Mouse (Mus musculus) spleen, postnatal 36 days (tissue): ENCODE measurements around the gene Tlr9.
A peak's percentile ranks its signal among the peaks of the same experiment; 100 is the strongest.

Experiments
- DNase-seq, 2 experiments: peaks; one replicate each; pipeline ENCODE4 v3.0.0; 2022; ENCODE audit warnings: low spot score in 2 of 2, mixed read lengths in 1 of 2

The Tlr9 gene

DNA sequence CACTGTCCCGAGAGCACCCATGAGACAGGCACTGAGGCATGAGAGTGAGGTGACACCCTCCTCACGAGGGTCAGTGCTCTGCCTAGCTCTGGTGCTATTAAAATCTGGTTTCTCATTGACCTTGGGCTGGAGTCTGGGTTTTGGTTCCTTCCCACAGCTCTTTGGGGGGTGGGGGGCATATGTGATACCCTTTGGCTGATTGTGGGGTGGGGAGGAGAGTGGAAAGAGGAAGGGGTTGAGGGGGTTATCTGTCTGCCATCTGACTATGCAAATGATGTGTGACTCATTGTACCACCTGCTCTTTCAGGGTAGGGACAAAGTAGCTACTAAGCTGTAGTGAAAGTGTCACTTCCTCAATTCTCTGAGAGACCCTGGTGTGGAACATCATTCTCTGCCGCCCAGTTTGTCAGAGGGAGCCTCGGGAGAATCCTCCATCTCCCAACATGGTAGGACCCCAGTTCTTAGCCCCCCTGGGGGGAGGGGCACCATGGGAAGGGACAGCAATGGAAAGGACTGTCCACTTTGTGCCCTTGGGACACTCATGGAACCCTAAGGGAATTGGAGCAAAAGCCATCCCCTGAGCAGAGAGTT lies at the start of gene Tlr9:
TSS of gene Tlr9 (plus strand) at position 338 of the 591 bp plus-strand sequence.
- DNase-seq = peak; percentile 85 to 89

DNA sequence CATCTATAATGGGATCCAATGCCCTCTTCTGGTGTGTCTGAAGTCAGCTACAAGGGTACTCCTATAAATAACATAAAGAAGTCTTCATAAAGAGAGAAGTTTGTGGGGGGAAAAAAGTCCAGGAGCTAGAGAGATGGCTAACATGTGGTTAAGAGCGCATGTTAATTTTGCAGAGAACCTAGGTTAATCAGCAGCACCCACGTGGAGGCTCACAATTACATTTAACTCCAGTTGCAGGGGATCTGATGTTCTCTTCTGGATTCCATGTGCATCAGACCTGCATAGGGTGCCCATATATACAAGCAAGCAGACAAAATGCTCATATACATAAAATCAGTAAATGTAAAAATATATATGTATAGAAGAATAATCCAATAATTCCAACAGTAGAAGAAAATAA lies 49.0 kb upstream of the Tlr9 start:
- no peak for DNase-seq

DNA sequence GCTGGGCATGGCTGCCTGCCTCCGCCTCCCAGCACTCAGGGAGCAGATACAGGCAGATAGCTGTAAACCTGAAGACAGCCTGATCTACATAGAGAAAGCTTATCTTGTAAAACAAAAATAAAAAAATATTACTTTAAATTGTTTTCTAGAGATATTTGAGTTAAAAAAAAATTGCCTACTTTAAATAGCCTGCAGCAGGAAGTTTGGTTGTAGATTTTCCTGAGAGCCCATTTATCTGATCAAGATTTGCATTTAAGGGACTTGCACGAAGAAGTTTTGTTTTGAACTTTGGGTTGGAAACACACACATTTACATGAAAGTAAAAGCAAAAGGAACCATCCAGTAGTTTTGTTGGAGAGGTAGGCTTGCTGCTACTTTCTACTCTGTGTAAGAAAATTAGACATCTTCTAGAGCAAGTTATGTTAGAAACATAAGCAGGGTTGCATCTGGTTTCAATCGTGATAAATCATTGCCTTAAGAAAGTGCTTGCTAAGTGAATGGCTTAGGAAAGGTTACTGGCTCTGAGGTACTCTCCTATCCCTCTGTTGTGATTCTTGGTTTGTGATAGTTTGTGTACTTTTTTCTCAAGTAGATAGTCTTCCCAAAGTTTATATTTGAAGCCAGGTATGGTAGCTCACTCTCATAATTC lies 46.7 kb upstream of the Tlr9 start:
- DNase-seq = no peak

DNA sequence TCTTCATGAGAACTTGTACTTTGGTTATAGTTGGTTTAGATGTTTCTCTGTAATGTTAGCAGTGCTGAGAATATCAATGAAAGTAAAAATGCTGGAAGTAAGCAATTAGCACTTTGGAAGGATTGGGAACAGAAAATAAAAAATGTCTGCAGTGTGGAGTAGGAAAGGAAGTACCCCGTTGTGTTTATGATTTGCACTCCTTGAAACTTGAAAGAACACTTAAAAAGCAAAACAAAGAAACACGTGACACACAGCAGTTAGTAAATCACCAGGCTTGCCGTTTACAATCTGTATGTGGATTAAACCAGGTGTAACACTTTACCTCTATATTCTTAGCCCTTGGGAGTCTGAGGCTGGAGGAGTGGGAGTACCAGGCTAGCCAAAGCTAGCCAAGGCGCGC lies 45.6 kb upstream of the Tlr9 start:
- no peak for DNase-seq

DNA sequence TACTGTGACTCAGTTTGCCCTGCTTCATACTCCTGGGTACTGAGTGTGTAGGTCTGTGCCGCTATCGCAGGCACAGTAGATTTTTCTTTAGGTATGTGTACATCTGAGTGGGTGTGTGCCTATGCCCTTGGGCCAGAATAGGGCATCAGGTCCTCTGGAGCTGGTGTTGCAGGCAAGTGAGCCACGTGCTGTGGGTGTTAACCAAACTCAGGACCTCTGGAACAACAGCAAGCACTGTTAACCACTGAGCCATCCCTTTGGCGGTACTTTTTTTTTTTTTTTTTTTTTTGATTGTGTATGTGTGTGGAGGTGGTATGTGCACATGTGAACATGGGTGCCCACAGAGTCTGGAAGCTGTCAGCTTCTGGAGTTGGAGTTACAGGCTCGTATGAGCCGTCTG lies 44.6 kb upstream of the Tlr9 start:
- no peak for DNase-seq

DNA sequence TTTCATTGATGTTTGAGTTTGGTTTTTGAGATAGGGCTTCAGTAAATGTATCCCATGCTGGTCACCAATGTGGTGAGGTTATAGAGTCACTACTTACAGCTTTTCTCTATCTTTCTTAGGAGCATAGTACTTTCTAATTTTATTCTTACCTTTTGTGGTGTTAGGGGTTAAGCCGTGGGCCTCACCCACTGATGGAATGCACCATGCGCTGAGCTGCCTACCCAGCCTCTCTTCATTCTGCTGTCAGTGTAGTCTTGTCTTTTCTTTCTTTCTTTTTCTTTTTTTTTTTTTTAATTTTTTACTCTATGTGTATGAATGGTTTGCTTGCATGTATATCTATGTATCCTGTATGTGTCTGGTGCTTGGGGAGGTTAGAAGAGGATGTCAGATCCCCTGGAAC lies 42.9 kb upstream of the Tlr9 start:
- DNase-seq = no peak

DNA sequence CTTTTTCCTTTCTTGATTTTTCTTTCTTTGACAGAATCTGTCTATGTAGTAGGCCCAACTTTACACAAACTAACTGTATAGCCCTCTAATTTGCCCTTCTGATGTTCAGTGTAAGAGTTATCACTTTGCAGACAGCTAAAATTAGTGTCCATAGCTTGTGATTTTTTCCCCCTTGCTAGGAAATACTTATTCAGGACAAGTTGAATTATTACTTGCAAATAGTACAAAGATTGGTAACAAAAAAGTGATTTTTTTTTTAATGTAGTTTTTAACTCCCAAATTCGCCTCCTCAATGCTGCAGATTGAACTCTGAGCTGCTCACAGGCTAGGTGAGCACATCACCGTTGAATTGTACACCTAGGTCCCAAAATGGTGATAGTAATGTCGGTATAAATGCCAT lies 42.4 kb upstream of the Tlr9 start:
- DNase-seq = no peak

DNA sequence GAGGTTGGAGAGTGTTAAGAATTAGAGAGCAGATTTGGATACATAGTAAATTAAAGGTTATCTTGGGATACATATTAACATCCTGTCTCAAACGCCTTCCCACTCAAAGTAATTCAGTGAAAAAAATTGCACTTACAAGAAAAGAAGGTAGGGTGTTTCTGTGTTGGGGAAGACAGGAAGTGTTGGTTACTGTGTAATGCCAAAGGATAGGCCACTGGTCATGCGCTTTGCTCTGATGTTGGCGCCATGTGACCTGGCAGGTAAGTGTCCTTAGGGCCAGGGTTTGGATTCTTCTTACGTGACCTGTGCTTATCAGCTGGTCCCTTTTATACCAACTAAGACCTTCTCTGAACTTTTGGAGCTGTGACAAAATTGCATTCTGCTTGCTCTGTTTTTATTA lies 40.3 kb upstream of the Tlr9 start:
- no peak for DNase-seq

DNA sequence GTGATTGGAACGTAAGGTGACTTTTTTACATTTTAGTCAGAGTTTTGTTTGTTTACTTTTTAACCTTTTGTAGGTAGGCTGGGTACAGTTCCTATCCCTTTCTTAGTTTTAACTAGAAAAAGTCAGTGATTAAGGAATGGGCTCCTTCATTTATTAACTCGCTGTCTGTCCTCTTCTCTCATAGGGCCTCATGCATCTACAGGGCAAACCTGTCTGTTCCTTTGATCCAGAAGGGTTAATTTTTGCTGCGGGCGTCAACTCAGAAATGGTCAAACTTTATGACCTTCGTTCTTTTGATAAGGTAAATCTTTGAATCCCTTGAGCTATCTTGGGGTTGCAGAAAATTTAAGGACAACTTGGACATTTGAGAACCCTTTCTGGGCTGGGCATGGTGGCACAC lies 38.4 kb upstream of the Tlr9 start:
- no peak for DNase-seq

DNA sequence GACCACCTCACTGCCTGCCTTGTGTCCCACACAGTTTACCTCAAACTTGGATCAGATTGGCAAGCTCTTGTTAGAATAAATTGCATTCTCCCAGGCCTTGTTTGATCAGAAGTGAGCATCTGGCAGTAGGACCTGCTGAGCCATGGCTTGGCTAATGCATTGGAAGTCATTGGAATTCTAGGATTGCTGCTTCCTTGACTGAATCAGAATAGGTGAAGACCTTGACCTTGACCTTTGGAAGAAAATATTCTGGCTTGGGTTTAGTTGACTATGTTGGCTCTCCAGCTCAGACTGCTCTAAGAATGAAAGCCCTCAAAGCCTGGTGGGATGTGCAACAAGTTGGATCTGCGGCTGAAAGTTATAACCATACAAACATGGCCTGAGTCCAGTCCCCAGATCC lies 31.0 kb upstream of the Tlr9 start:
- DNase-seq = no peak

DNA sequence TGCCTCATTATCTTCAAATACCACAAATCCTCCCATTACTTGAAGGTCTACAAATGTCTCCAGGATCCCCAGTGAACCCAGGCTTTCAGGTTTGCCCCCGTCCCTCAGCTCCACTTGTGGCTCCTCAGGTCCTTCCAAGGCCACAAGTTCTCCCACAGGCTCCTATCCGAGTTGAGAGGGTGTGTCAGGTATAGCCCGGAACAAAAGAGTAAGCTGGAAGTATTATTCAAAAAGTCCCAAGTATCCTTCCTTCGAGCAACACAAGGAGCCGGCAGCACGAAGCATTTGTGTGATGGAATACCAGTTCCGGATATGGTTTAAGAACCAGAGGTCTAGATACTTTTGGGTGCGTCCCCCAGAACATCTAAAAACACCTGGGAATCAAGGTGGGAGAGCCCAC lies 30.4 kb upstream of the Tlr9 start:
- DNase-seq = no peak

DNA sequence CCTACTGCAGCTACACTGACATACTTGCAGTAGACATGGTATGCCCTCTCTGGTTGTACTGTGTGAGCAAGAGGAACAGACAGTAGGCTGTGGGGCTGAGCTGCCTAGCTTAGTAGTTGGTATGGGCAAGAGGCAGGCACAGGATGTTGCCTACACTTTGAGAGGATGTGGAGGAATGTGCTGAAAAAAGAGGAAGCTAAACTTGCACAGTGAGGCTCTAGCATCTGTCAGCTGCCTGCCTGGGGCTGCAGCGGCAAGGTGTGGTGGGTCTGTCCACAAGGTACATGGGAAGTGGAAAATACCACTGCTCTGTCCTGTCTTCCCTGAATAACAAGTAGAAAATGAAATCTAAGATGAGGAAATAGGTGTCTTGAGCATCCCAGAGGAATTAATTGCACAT lies 29.4 kb upstream of the Tlr9 start:
- DNase-seq = peak; percentile 73 to 74

DNA sequence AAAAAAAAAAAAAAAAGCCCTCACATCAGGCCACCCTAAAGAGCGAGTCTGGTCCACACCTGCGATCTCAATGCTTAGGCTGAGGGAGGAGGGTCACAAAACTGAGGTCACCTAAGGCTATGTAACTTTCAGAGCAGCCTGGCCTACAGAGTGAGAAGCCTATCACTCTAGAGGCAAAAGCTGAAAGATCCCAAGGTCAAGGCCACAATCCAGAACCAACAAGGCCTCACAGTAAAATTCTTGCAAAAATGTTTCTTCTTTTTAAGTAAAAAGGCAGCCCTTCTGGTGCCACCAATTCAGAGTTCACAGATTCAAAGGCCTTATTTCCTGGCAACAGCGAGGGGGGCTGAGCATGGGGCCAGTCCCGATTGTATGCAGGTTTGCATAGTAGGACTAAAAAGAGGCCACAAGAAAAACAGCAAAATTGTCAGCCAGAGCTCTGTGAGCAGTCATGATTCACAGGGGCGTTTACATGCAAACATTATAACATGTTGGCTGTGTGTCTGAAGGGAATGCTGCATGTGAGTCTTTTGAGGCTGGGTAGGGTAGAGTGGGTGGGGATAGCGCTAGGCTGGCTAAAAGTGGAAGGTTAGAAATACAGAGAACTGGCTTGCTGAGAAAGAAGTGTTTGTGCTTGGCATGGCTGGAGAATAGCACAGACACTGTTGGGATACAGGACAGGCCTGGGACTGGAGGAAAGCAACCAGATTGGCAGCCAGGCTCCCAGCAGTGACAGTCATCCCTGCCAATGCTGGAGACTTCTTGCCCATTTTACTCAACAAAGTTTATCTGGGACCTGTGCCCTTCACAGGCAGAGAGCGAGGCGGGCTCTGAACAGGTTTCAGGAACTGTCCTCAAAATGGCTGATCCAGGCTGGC lies 28.2 kb upstream of the Tlr9 start:
- DNase-seq = no peak

DNA sequence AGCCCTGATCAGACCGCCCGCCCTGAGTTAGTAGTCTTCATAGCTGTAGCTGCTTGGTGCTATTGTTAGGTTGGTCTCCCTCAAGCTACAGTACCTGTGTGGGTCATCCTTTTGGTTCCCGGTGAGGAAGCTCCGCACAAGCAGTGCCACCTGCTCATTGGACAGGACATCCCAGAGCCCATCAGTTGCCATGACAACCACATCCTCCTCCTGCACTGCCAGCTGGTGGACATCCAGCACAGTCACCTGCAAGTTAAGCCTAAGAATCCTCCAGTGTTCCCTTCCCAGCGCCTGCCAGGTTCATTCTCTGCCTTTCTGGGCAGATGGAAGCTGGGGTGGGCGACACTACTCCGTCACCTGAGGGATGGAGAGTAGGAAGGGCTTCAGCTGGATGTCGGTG lies 26.7 kb upstream of the Tlr9 start:
- no peak for DNase-seq

DNA sequence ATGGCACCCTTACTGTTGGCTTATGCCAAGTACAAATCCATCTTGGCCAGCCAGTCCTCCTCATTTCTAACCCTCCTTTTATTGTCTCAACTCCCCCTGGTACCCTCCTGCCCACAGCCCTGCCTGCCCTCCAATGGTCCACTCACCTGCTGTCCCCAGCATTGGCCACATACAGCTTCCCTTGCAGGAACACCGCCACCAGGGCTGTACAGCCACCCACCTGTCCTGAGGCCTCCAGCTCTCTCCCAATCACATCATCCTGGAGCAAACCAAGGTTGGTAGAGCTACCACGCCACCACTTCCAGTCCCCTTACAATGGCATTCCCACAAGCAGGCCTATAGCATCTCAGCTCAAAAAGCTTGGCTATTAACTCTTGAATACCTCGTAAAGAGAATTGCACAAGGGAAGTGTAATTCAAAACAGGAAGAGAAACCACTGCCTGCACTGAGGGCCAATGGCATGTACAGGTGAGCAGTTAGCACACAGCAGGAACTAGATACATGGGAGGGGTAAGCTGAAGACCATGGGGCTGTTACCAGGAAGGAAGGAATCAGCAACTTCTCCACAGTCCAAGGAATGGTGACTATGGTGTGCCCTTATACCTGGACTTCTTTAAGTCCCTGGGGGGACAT lies 25.2 kb upstream of the Tlr9 start:
- DNase-seq = peak; percentile 54 to 65

DNA sequence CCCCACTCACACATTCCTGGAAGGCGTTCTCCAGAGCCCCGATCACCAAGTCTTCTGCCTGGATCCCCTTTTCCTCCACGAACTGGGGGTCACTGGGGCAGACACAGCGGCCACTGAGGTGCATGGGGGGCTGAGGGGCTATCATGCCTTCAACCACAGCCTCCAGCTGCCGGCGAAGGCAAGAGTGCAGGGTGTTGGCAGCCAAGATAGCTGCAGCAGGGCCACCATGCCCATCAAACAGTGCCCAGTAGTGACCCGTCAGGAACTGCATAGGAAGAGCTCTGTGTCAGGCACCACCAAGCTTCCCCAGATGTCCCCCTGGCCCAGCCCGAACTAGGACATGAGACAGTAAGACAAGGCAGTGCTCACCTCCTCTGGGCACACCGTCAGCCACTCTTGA lies 24.7 kb upstream of the Tlr9 start:
- no peak for DNase-seq

DNA sequence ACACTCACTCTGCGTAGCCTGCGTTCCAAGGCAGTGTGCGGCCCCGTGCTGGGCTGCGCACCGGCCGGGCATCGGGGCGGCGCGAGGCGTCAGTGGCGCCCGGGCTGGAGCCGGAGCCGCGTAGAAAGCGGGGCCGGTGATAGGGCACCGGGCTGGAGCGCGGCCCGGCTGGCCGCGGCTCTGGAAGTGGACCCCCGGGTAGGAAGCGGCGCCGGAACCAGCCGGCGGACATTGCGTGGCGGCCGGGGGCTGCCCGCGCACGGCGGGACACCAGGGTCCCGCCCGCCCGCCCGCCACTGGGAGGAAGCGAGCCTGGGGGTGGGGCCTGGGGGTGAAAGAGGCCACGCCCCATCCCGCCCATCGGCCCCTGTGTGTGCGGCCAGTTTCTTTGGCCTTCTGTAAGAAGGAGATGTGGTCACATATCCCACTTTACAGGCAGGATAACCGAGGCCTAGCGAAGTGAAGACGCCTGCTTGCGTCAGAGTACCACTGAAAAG lies 23.4 kb upstream of the Tlr9 start:
- peak; percentile 80 for DNase-seq

DNA sequence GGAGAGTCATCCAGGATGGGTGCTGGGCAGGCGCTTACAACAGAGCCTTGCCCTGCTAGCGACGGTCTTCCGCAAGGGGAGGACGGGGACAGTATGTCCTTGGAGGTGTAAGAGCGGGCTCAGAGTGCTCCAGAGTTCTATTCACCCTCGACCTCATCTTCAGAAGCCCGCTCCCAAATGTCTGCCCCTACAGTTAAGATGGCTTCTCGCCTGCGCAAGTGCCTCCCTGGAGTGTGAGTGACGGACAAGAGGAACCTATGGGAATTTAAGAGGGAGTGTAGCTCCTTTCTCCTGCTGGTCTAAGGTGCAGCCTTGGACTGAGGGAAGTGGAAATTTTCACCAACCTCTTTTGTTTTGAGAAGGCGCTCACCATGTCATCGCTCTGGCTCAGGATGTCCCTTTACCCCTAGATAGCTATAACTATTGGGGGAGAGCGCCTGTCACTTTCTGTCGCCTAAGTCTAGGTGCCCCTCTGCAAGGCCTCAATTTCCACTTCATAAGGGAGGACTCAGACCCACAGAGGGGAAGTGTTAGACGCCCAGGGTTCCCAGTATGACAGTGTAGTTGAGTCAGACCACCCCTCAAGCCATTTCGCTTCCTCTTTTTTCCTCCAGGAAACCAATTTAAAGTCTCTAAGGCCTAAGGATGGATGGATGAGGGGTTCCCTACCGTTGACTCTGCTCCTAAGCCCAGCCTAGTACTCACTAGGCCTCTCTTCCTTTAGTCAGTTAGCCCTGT lies 22.7 kb upstream of the Tlr9 start, which contains the start of gene Ppm1m:
TSS of gene Ppm1m (minus strand) at position 212 of the 738 bp plus-strand sequence.
- DNase-seq = no peak

DNA sequence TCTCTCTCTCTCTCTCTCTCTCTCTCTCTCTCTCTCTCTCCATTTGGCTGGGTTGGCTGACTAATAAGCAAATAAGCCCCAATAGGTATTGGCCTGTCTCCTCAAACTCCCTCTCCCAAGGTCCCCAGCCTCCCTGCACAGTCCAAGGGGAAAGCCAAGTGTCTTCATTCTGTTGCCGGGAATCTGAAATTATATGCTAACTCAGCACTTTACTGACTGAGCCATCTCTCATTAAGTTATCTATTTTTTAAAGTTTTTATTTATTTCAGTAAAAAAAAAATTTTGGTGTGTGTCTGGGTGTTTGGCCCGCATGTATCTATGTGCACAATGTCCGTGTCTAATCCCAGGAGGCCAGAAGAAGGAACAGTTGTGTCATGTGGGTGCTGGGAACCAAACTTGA lies 20.5 kb upstream of the Tlr9 start:
- DNase-seq = no peak

DNA sequence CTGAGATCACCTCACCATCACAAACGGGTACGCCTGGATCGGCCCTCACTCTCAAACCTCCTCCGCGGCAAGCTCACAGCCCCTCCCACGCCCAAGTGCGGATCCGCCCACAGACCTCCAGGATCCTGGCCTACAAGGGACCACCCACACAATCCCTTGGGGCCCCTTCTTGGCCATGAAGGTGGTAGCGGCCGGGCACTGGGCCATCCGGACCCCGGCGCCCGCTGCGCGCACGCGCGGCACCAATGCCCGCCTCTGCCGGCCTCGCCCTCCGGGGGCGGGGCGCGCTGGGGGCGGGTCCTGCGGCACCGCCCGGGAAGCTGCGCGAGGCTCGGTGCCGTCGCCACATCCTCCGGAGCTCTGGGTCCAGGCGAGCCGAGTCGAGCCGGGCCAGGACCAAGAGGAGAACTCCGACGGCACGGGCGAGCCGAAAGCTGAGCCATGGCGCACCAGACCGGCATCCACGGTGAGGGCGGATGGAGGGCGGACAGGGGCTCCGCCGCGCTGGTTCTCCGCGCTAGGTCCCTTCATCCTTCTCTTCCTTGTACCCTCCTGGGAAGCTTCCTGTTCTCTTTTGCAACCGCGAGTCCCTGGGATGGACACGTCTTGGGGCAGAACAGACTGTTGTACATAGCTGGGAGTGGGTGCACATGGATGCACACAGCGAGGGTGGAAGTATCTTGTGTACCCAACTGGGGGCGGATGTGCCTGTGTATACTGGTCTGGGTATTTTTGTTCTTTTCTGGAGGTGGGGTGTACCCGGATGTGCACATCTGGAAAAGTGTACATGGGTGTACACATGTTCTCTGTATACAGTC lies 19.4 kb upstream of the Tlr9 start, which contains the start of gene Twf2:
TSS of gene Twf2 (plus strand) at position 290 of the 818 bp plus-strand sequence.
- DNase-seq = peak; percentile 91 to 93
